Mouse (Mus musculus) heart, adult 2 months (tissue): ENCODE results near the gene Snx10.

Experiments
- CTCF ChIP-seq: fragments of 200-600 bp; IDR thresholded peaks from 2 replicates; pipeline ENCODE4 v1.8.1; 2022; ENCODE audit warnings: antibody characterized with exemption, mild to moderate bottlenecking, moderate library complexity
- POLR2A ChIP-seq: fragments of 200-500 bp; IDR thresholded peaks from 2 replicates; pipeline ENCODE4 v1.6.1; 2011; ENCODE audit warnings: mild to moderate bottlenecking, low read depth, low read length, control low read depth; ENCODE audit not compliant: insufficient read depth

GRCm38 (mm10) chr6:51581418-51581817, 57.7 kb downstream of the Snx10 start:
- TF ChIP-seq POLR2A (no peak), CTCF (no peak)
